Comparison of ENCODE assay signal across 31 mouse cellular contexts in the genomic region with DNA sequence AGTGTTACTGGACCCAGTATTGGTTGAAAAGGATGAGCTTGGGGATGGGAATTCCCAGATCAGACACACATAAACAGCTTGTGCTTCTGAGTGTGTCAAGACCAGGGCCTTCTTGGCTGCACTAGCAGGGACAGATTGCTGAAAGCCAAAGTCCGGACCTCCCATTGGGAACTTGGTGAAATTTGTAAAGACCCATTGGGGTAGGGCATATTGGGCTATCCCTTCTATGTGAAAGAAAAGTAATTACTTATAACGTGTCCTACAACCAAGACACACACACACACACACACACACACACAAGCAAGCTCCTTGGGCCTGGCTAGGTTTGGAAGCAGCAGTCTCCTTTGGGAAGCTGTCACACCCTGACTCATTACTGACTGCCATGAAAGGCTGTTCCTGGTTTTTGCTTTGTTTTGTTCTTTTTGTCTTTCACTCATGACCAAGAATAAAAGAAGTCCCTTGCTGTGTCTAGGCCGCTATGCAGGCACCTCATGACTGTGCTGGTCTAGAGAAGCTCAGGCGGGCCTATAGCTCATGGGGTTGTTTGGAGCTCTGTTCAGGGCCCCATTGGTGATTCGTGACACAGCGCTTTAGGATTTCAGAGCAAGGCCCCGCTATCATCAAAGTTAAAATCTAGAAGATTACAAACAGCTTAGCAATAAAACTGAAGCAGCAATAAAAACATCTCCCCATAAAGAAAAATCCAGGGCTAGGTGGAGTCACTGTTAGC.
DNase-seq lines count a peak whose midpoint lies in the region; ATAC-seq and TF ChIP-seq lines count a peak whose summit lies in the region.
"Had no signal": no experiment of that assay in that cellular context is flagged by ENCODE, and none has a peak within 500 bp of the region (broad histone marks: within the 10 kb centered on the region; RNA-seq: fewer than 3 reads in every experiment).

No protein-coding gene starts in this region.

- no peak overlapping the region for H3K9ac ChIP-seq in intestine, embryonic 15.5 days
- no peak overlapping the region for H3K9ac ChIP-seq in intestine, postnatal 0 days (ENCODE audit: low read depth, low read length)
- H3K9ac ChIP-seq in forebrain, embryonic 11.5 days (ENCODE audit: low read length), result no peak overlapping the region
- H3K9ac ChIP-seq: forebrain, embryonic 13.5 days; heart, embryonic 15.5 days; kidney, embryonic 15.5 days; limb, embryonic 13.5 days; liver, embryonic 12.5 days; liver, postnatal 0 days; midbrain, embryonic 12.5 days; neural tube, embryonic 12.5 days had no signal

- peak; percentile 56 for ATAC-seq in intestine, embryonic 15.5 days
- ATAC-seq in intestine, postnatal 0 days, result no peak
- no peak for ATAC-seq in forebrain, embryonic 11.5 days (replicated peaks; ENCODE audit: low FRiP score)
- ATAC-seq: activated CD4-positive, CD25-positive, alpha-beta regulatory T cell, adult 4 months; forebrain, embryonic 13.5 days; liver, embryonic 12.5 days; liver, postnatal 0 days had no signal

- H3K4me1 ChIP-seq in intestine, embryonic 15.5 days (replicated peaks), result no peaks in the 10 kb centered on the region
- no peaks in the 10 kb centered on the region for H3K4me1 ChIP-seq in intestine, postnatal 0 days (replicated peaks; ENCODE audit: control insufficient read depth, insufficient read depth, low read length)
- no peaks in the 10 kb centered on the region for H3K4me1 ChIP-seq in forebrain, embryonic 11.5 days (replicated peaks; ENCODE audit: control insufficient read depth, insufficient read depth, low read length)
- H3K4me1 ChIP-seq: forebrain, embryonic 13.5 days; heart, embryonic 15.5 days; kidney, embryonic 15.5 days; limb, embryonic 13.5 days; liver, embryonic 12.5 days; midbrain, embryonic 12.5 days; neural tube, embryonic 12.5 days had no signal

- no peak overlapping the region for H3K4me2 ChIP-seq in intestine, embryonic 15.5 days (replicated peaks)
- H3K4me2 ChIP-seq in intestine, postnatal 0 days (replicated peaks; ENCODE audit: low read depth), result no peak overlapping the region
- H3K4me2 ChIP-seq in forebrain, embryonic 11.5 days (ENCODE audit: low read depth, low read length, severe bottlenecking), result no peak overlapping the region
- H3K4me2 ChIP-seq: forebrain, embryonic 13.5 days; heart, embryonic 15.5 days; kidney, embryonic 15.5 days; limb, embryonic 13.5 days; liver, embryonic 12.5 days; midbrain, embryonic 12.5 days; neural tube, embryonic 12.5 days had no signal

- H3K27me3 ChIP-seq in intestine, embryonic 15.5 days (replicated peaks), result no peaks in the 10 kb centered on the region
- H3K27me3 ChIP-seq in intestine, postnatal 0 days (replicated peaks; ENCODE audit: control insufficient read depth, insufficient read depth, low read length), result no peaks in the 10 kb centered on the region
- H3K27me3 ChIP-seq in forebrain, embryonic 11.5 days (ENCODE audit: control insufficient read depth, insufficient read depth, low read length), result no peaks in the 10 kb centered on the region
- H3K27me3 ChIP-seq: forebrain, embryonic 13.5 days; heart, embryonic 15.5 days; kidney, embryonic 15.5 days; limb, embryonic 13.5 days; liver, embryonic 12.5 days; midbrain, embryonic 12.5 days; neural tube, embryonic 12.5 days had no signal

- H3K36me3 ChIP-seq in intestine, embryonic 15.5 days, result peaks cover 6% of the 10 kb centered on the region; the same call in 1 of the 2 replicates
- H3K36me3 ChIP-seq in intestine, postnatal 0 days (ENCODE audit: control insufficient read depth, insufficient read depth), result peaks cover 47% of the 10 kb centered on the region
- H3K36me3 ChIP-seq in forebrain, embryonic 11.5 days (ENCODE audit: control insufficient read depth, insufficient read depth, low read length), result no peaks in the 10 kb centered on the region; the same call in 1 of the 2 replicates

- no peak overlapping the region for H3K4me3 ChIP-seq in intestine, embryonic 15.5 days (replicated peaks)
- no peak overlapping the region for H3K4me3 ChIP-seq in intestine, postnatal 0 days (ENCODE audit: low read depth, low read length)
- H3K4me3 ChIP-seq in forebrain, embryonic 11.5 days (ENCODE audit: low read depth, low read length), result no peak overlapping the region
- H3K4me3 ChIP-seq: erythroblast, embryonic 14.5 days; forebrain, embryonic 13.5 days; heart, adult 2 months; heart, embryonic 15.5 days; kidney, embryonic 15.5 days; layer of hippocampus, adult 2 months; left cerebral cortex, adult 2 months; limb, embryonic 13.5 days; liver, embryonic 12.5 days; midbrain, embryonic 12.5 days; myocyte; neural tube, embryonic 12.5 days had no signal

- TF ChIP-seq CTCF in intestine, postnatal 0 days (IDR thresholded peaks at IDR 0.05; ENCODE audit: low read depth), result no peak

- H3K27ac ChIP-seq in intestine, embryonic 15.5 days, result no peak overlapping the region
- H3K27ac ChIP-seq in intestine, postnatal 0 days (ENCODE audit: low read depth, low read length), result no peak overlapping the region
- H3K27ac ChIP-seq in forebrain, embryonic 11.5 days (ENCODE audit: low read depth, low read length), result no peak overlapping the region
- H3K27ac ChIP-seq: forebrain, embryonic 13.5 days; heart, adult 2 months; heart, embryonic 15.5 days; kidney, embryonic 15.5 days; layer of hippocampus, adult 2 months; left cerebral cortex, adult 2 months; limb, embryonic 13.5 days; liver, embryonic 12.5 days; midbrain, embryonic 12.5 days; neural tube, embryonic 12.5 days had no signal

- 79% methylated on average over 7 of the region's 7 CpGs for WGBS in intestine, embryonic 15.5 days
- WGBS in intestine, postnatal 0 days, result 68% methylated on average over 7 of the region's 7 CpGs
- 56% methylated on average over 7 of the region's 7 CpGs for WGBS in large intestine, adult 2 months
- WGBS in forebrain, embryonic 11.5 days, result 81% methylated on average over 7 of the region's 7 CpGs

- peak; percentile 52 to 61 for DNase-seq in cerebellum, adult 18-20 months
- peak; percentile 57 to 64 for DNase-seq in cerebellum, postnatal 10 days
- DNase-seq in large intestine, adult 2 months (ENCODE audit: low read depth, low spot score), result peak; percentile 18
- no peak for DNase-seq in adrenal gland, adult 8-10 months
- no peak for DNase-seq in thymus, postnatal 10 days (ENCODE audit: low spot score in 2 of 2)
- DNase-seq in forebrain, embryonic 11.5 days (ENCODE audit: low spot score), result no peak
- DNase-seq: adrenal gland, adult 2 months; B cell, adult 2 months; gastrocnemius, postnatal 25 days; heart, adult 2 months; kidney, adult 18-20 months; kidney, postnatal 25 days; liver, postnatal 0 days; lung, postnatal 36 days; right cerebral cortex, adult 18-20 months; right cerebral cortex, postnatal 4 days; thymus, adult 2 months had no signal

- H3K9me3 ChIP-seq in intestine, embryonic 15.5 days, result no peaks in the 10 kb centered on the region
- no peaks in the 10 kb centered on the region for H3K9me3 ChIP-seq in intestine, postnatal 0 days (ENCODE audit: control insufficient read depth)
- H3K9me3 ChIP-seq in forebrain, embryonic 11.5 days (ENCODE audit: control insufficient read depth, low read length), result no peaks in the 10 kb centered on the region
- H3K9me3 ChIP-seq: forebrain, embryonic 13.5 days; heart, embryonic 15.5 days; kidney, embryonic 15.5 days; limb, embryonic 13.5 days; liver, embryonic 12.5 days; midbrain, embryonic 12.5 days; neural tube, embryonic 12.5 days had no signal

Comparison
In these comparisons a context has a peak if more than half of its experiments do, and no peak if none do; other contexts are left out.
1. DNase-seq: peak in cerebellum, adult 18-20 months (2 of 2), cerebellum, postnatal 10 days (2 of 2) and large intestine, adult 2 months (single experiment); none in adrenal gland, adult 8-10 months (single experiment), thymus, postnatal 10 days (0 of 2) and forebrain, embryonic 11.5 days (single experiment).